ENCODE assay signal across 19 mouse cellular contexts in the genomic region with DNA sequence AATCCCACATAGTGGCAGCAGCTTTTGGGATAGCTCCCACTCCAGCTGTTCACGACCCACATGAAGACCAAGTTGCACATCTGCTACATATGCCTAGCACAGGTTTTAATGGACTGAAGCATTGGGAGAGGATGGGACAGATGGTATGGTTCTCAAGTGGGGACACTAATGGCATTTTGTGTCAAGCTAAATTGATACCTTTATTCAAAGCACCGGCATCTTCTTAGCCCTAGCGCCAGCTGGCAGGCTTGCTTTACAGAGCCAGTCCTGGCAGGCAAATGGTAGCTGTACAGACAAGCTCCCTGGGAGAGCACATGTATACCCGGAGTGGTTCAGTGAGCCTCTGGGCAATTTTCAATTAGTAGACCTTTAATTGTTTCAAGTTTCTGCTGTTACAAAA. TPM values are rescaled to one million over a fixed set of nuclear protein-coding genes. Genes with fewer than 3 reads are reported as not detected.
A peak's percentile ranks its signal among the peaks of the same experiment; 100 is the strongest.
DNase-seq lines count a peak whose midpoint lies in the region; ATAC-seq and TF ChIP-seq lines count a peak whose summit lies in the region.
"Had no signal": no experiment of that assay in that cellular context is flagged by ENCODE, and none has a peak within 500 bp of the region (broad histone marks: within the 10 kb centered on the region; RNA-seq: fewer than 3 reads in every experiment).

No protein-coding gene starts in this region.

- TF ChIP-seq CTCF in heart, adult 2 months (IDR thresholded peaks at IDR 0.05): no peak

- no peak overlapping the region for H3K4me3 ChIP-seq in hindbrain, embryonic 13.5 days
- H3K4me3 ChIP-seq in hindbrain, embryonic 10.5 days: no peak overlapping the region
- no peak overlapping the region for H3K4me3 ChIP-seq in embryonic facial prominence, embryonic 14.5 days (ENCODE audit: low read depth, low read length)
- H3K4me3 ChIP-seq in hindbrain, embryonic 16.5 days (ENCODE audit: low read length): no peak overlapping the region
- no peak overlapping the region for H3K4me3 ChIP-seq in heart, adult 2 months
- H3K4me3 ChIP-seq: embryonic facial prominence, embryonic 13.5 days; heart, embryonic 15.5 days; kidney, embryonic 15.5 days; lung, embryonic 15.5 days; megakaryocyte, embryonic 14.5 days had no signal

- WGBS in hindbrain, embryonic 13.5 days: 58% methylated on average over 4 of the region's 4 CpGs
- whole genome bisulfite sequencing in hindbrain, embryonic 10.5 days: 81% methylated on average over 4 of the region's 4 CpGs
- WGBS in embryonic facial prominence, embryonic 14.5 days: 52% methylated on average over 4 of the region's 4 CpGs
- WGBS in hindbrain, embryonic 16.5 days: 45% methylated on average over 4 of the region's 4 CpGs
- 89% methylated on average over 4 of the region's 4 CpGs for WGBS in heart, adult 2 months

- no peaks in the 10 kb centered on the region for H3K9me3 ChIP-seq in hindbrain, embryonic 13.5 days
- H3K9me3 ChIP-seq in hindbrain, embryonic 10.5 days: no peaks in the 10 kb centered on the region
- no peaks in the 10 kb centered on the region for H3K9me3 ChIP-seq in embryonic facial prominence, embryonic 14.5 days (ENCODE audit: control insufficient read depth, low read length)
- H3K9me3 ChIP-seq in hindbrain, embryonic 16.5 days (ENCODE audit: control insufficient read depth, low read length): no peaks in the 10 kb centered on the region
- H3K9me3 ChIP-seq: embryonic facial prominence, embryonic 13.5 days; heart, embryonic 15.5 days; kidney, embryonic 15.5 days; lung, embryonic 15.5 days; megakaryocyte, embryonic 14.5 days had no signal

- DNase-seq in hindbrain, embryonic 10.5 days (ENCODE audit: low spot score): no peak
- DNase-seq in brain, adult 2 months (ENCODE audit: low read depth, low spot score): peak; percentile 25
- DNase-seq in embryonic facial prominence, embryonic 14.5 days (ENCODE audit: low spot score): peak; percentile 73
- no peak for DNase-seq in heart, adult 2 months
- DNase-seq in layer of hippocampus, adult 9-10 months (ENCODE audit: low spot score): no peak
- DNase-seq: cerebellum, adult 18-20 months; right cerebral cortex, postnatal 14 days had no signal

- ATAC-seq in hindbrain, embryonic 13.5 days (ENCODE audit: low FRiP score): peak; percentile 95
- ATAC-seq in embryonic facial prominence, embryonic 14.5 days (ENCODE audit: low read depth): peak; percentile 77; the same call in 1 of the 2 replicates
- peak; percentile 95 for ATAC-seq in hindbrain, embryonic 16.5 days

- intact Hi-C loops in heart, adult 2 months (cut with DNase I): loop anchor here (2.0 kb wide), 1 partner anchor 15 kb away; no protein-coding TSS in a partner anchor

- H3K79me2 ChIP-seq in heart, adult 2 months (replicated peaks; ENCODE audit: control insufficient read depth, insufficient read depth, low read length): no peaks in the 10 kb centered on the region

- H3K4me2 ChIP-seq in hindbrain, embryonic 13.5 days: no peak overlapping the region
- no peak overlapping the region for H3K4me2 ChIP-seq in embryonic facial prominence, embryonic 14.5 days (ENCODE audit: low read depth, low read length)
- H3K4me2 ChIP-seq in hindbrain, embryonic 16.5 days (ENCODE audit: low read length): no peak overlapping the region
- H3K4me2 ChIP-seq: embryonic facial prominence, embryonic 13.5 days; heart, embryonic 15.5 days; kidney, embryonic 15.5 days; liver, embryonic 11.5 days; lung, embryonic 15.5 days had no signal

- H3K27ac ChIP-seq in hindbrain, embryonic 13.5 days: no peak overlapping the region
- no peak overlapping the region for H3K27ac ChIP-seq in hindbrain, embryonic 10.5 days
- 0 out of 2 replicates have a peak overlapping the region, but pooled peaks have one; percentile 12 for H3K27ac ChIP-seq in embryonic facial prominence, embryonic 14.5 days (replicated peaks; ENCODE audit: low read depth, low read length)
- H3K27ac ChIP-seq in hindbrain, embryonic 16.5 days (ENCODE audit: low read depth, low read length): no peak overlapping the region
- H3K27ac ChIP-seq in heart, adult 2 months: no peak overlapping the region
- H3K27ac ChIP-seq: embryonic facial prominence, embryonic 13.5 days; heart, embryonic 15.5 days; kidney, embryonic 15.5 days; lung, embryonic 15.5 days had no signal

- H3K4me1 ChIP-seq in hindbrain, embryonic 13.5 days (replicated peaks): no peaks in the 10 kb centered on the region
- no peaks in the 10 kb centered on the region for H3K4me1 ChIP-seq in hindbrain, embryonic 10.5 days (replicated peaks)
- H3K4me1 ChIP-seq in embryonic facial prominence, embryonic 14.5 days (ENCODE audit: control insufficient read depth, insufficient read depth, low read length): no peaks in the 10 kb centered on the region
- no peaks in the 10 kb centered on the region for H3K4me1 ChIP-seq in hindbrain, embryonic 16.5 days (ENCODE audit: control insufficient read depth, insufficient read depth, low read depth, low read length)
- peaks cover 1% of the 10 kb centered on the region for H3K4me1 ChIP-seq in heart, adult 2 months (ENCODE audit: control insufficient read depth, insufficient read depth, low read length)
- H3K4me1 ChIP-seq: heart, embryonic 15.5 days; kidney, embryonic 15.5 days; megakaryocyte, embryonic 14.5 days had no signal

- no peak for TF ChIP-seq EP300 in heart, adult 2 months (IDR thresholded peaks at IDR 0.05; ENCODE audit: insufficient read depth, low read depth, low read length)

- TF ChIP-seq POLR2A in heart, adult 2 months (IDR thresholded peaks at IDR 0.05; ENCODE audit: insufficient read depth, low read depth, low read length): no peak

- no peak overlapping the region for H3K9ac ChIP-seq in hindbrain, embryonic 13.5 days
- no peak overlapping the region for H3K9ac ChIP-seq in embryonic facial prominence, embryonic 14.5 days (ENCODE audit: low read depth, low read length)
- no peak overlapping the region for H3K9ac ChIP-seq in hindbrain, embryonic 16.5 days (ENCODE audit: low read depth, low read length)
- no peak overlapping the region for H3K9ac ChIP-seq in heart, adult 2 months (ENCODE audit: low read depth, low read length)
- H3K9ac ChIP-seq: embryonic facial prominence, embryonic 13.5 days; heart, embryonic 15.5 days; kidney, embryonic 15.5 days; lung, embryonic 15.5 days had no signal

- no peaks in the 10 kb centered on the region for H3K36me3 ChIP-seq in hindbrain, embryonic 13.5 days
- H3K36me3 ChIP-seq in hindbrain, embryonic 10.5 days: no peaks in the 10 kb centered on the region
- H3K36me3 ChIP-seq in embryonic facial prominence, embryonic 14.5 days (ENCODE audit: control insufficient read depth, insufficient read depth, low read length): no peaks in the 10 kb centered on the region
- H3K36me3 ChIP-seq in hindbrain, embryonic 16.5 days (ENCODE audit: control insufficient read depth, insufficient read depth, low read length): no peaks in the 10 kb centered on the region
- no peaks in the 10 kb centered on the region for H3K36me3 ChIP-seq in heart, adult 2 months (ENCODE audit: control insufficient read depth, insufficient read depth, low read length)
- H3K36me3 ChIP-seq: embryonic facial prominence, embryonic 13.5 days; heart, embryonic 15.5 days; kidney, embryonic 15.5 days; lung, embryonic 15.5 days had no signal

- H3K27me3 ChIP-seq in hindbrain, embryonic 13.5 days: no peaks in the 10 kb centered on the region
- H3K27me3 ChIP-seq in hindbrain, embryonic 10.5 days (ENCODE audit: insufficient read depth, poor library complexity, severe bottlenecking): no peaks in the 10 kb centered on the region
- no peaks in the 10 kb centered on the region for H3K27me3 ChIP-seq in embryonic facial prominence, embryonic 14.5 days (replicated peaks; ENCODE audit: control insufficient read depth, insufficient read depth, low read length)
- H3K27me3 ChIP-seq in hindbrain, embryonic 16.5 days (replicated peaks; ENCODE audit: control insufficient read depth, insufficient read depth, low read length): no peaks in the 10 kb centered on the region
- H3K27me3 ChIP-seq in heart, adult 2 months (ENCODE audit: control insufficient read depth, insufficient read depth, low read length): no peaks in the 10 kb centered on the region
- H3K27me3 ChIP-seq: embryonic facial prominence, embryonic 13.5 days; heart, embryonic 15.5 days; kidney, embryonic 15.5 days; lung, embryonic 15.5 days; megakaryocyte, embryonic 14.5 days had no signal

RNA-seq across cellular contexts. Expression of a gene that starts 3.4 kb away (rescaled TPM):
- polyA plus RNA-seq in hindbrain, embryonic 13.5 days (2015; fragmentation: Nextera tagmentation; extraction: Ambion mirVana): 0.40 and 0.42 TPM in 2 replicates
- polyA plus RNA-seq in hindbrain, embryonic 10.5 days (2016; fragmentation: Nextera tagmentation; extraction: Ambion mirVana): not detected in 2 replicates
- 3.5 and 5.2 TPM in 2 replicates for polyA plus RNA-seq in embryonic facial prominence, embryonic 14.5 days (2014; fragmentation: Nextera tagmentation; extraction: Ambion mirVana)
- 0.09 and 0.29 TPM in 2 replicates for polyA plus RNA-seq in hindbrain, embryonic 16.5 days (2015; fragmentation: Nextera tagmentation; extraction: Ambion mirVana)
- 10 to 100 TPM; 35.5 to 52.9 TPM for total RNA-seq in heart, adult 2 months (2021)
- polyA plus RNA-seq in heart, adult 2 months (2012; rRNA removed): 17.9 and 24.3 TPM in 2 replicates
- total RNA-seq: granulocyte monocyte progenitor cell, adult 5-6 weeks; MEL had no signal
- polyA plus RNA-seq: liver, embryonic 11.5 days had no signal

RNA-seq across cellular contexts. Expression of a gene that starts 35.4 kb away (rescaled TPM):
- polyA plus RNA-seq in hindbrain, embryonic 13.5 days (2015; fragmentation: Nextera tagmentation; extraction: Ambion mirVana): not detected in 2 replicates
- not detected in 2 replicates for polyA plus RNA-seq in hindbrain, embryonic 10.5 days (2016; fragmentation: Nextera tagmentation; extraction: Ambion mirVana)
- polyA plus RNA-seq in embryonic facial prominence, embryonic 14.5 days (2014; fragmentation: Nextera tagmentation; extraction: Ambion mirVana): 3.1 and 4.0 TPM in 2 replicates
- 0.07 TPM in 1 of 2 replicates, not detected in the other for polyA plus RNA-seq in hindbrain, embryonic 16.5 days (2015; fragmentation: Nextera tagmentation; extraction: Ambion mirVana)
- total RNA-seq in heart, adult 2 months (2021): not detected
- polyA plus RNA-seq in heart, adult 2 months (2012; rRNA removed): 0.53 TPM in 1 of 2 replicates, not detected in the other
- total RNA-seq: granulocyte monocyte progenitor cell, adult 5-6 weeks; layer of hippocampus, adult 18-20 months; left cerebral cortex, postnatal 10 days; MEL had no signal
- polyA plus RNA-seq: heart, embryonic 15.5 days; liver, embryonic 11.5 days; lung, embryonic 15.5 days had no signal

RNA-seq across cellular contexts. Expression of a gene that starts 35.5 kb away (rescaled TPM):
- polyA plus RNA-seq in hindbrain, embryonic 13.5 days (2015; fragmentation: Nextera tagmentation; extraction: Ambion mirVana): 22.3 and 24.8 TPM in 2 replicates
- 11.3 and 11.6 TPM in 2 replicates for polyA plus RNA-seq in hindbrain, embryonic 10.5 days (2016; fragmentation: Nextera tagmentation; extraction: Ambion mirVana)
- 62.1 and 79.1 TPM in 2 replicates for polyA plus RNA-seq in embryonic facial prominence, embryonic 14.5 days (2014; fragmentation: Nextera tagmentation; extraction: Ambion mirVana)
- polyA plus RNA-seq in hindbrain, embryonic 16.5 days (2015; fragmentation: Nextera tagmentation; extraction: Ambion mirVana): 39.6 and 42.2 TPM in 2 replicates
- total RNA-seq in heart, adult 2 months (2021): 10 to 100 TPM; 33.4 to 33.6 TPM
- 41.4 and 43.1 TPM in 2 replicates for polyA plus RNA-seq in heart, adult 2 months (2012; rRNA removed)

Comparison
In these comparisons a context has a peak if more than half of its experiments do, and no peak if none do; other contexts are left out.
1. DNase-seq: peak in brain, adult 2 months (single experiment) and embryonic facial prominence, embryonic 14.5 days (single experiment); none in hindbrain, embryonic 10.5 days (single experiment), heart, adult 2 months (0 of 2) and layer of hippocampus, adult 9-10 months (single experiment).
2. Peak in every context shown above with its lines, with median percentiles within 50 percentile points of each other: ATAC-seq.